Mouse (Mus musculus): ENCODE results near the gene Ube2k.
"Not testable (repeated sequence)": the region's sequence is repeated elsewhere in the genome, so short reads cannot be mapped to it uniquely, and the experiment has no call there.

Gene Ube2k

DNA sequence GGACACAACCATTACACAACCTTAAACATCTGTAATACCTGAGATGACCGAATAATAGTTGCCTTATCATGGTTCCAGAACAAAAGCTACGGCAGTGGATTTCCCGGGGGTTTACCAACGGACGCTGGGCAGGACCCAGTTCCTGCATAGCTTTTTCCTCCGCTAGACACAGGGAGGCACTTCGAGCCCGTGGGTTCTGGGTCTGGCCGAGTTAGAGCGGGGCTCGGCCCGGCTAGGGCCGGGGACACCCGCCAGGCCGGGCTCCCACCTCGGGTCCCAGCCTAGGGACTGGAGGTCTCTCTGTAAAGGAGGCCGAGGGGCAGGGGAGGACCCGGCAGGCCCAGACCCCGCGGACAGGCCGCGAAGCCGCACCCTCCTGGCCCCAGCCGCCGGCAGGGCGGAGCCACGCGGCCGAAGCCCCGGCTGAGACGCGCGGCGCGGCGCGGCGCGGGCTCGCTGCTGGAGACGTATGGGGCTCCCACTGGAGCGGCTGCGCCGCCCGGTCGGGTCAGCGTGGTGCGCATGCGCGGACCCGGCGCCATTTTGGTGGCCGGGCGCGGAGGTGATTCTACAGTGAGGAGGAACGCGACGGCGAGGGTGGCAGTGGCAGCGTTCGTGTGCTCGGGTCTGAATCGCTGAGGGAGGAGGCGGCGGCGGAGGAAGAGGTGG, at the start of gene Ube2k, which contains the start of gene Smim14:
Gene Ube2k, plus strand, starts transcription at position 483 of the 669 bp plus-strand sequence.
Gene Smim14, minus strand, starts transcription at position 434 of the 669 bp plus-strand sequence.
- peak; percentile 93 for DNase-seq

DNA sequence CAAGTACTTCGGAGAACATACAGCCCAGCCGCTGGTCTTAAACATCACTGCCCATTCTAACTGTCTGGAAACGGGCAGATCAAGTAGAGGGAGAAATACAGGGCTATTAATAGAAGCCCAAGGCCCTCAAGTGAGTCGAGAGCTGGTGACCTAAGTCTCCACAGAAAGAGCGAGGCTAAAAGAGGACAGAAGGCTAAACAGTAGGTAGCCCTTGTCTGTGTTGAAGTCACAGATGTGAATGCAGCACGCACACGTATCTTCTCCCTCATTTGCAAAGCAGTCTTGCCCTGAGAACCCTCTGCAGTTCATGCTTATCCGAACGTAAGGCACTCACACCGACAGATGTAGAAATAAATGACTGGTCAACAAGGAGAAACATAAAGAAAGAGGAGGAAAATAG, 49.7 kb upstream of the Ube2k start:
- DNase-seq: no peak

DNA sequence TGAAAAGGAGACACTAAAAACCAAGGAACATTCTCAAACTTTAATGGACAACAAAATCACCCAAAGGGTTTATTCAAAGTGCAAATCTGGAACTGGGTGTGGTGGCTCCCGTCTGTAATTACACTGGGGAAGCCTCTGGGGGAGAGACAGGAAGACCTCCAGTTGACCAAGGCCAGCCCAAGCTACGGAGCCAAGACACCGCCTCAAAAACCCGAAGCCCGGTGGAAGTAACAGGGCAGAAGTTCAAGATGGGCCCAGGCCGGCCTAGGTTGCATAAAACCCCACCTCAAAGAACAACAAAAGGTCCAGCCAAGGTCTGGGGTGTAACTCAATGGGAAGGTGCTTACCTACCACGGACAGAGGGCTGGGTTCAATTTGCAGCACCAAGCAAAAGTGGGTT, 48.3 kb upstream of the Ube2k start:
- DNase-seq: no peak

GRCm38 (mm10) chr5:65489830-65490229, 47.2 kb upstream of the Ube2k start:
- DNase-seq: no peak

DNA sequence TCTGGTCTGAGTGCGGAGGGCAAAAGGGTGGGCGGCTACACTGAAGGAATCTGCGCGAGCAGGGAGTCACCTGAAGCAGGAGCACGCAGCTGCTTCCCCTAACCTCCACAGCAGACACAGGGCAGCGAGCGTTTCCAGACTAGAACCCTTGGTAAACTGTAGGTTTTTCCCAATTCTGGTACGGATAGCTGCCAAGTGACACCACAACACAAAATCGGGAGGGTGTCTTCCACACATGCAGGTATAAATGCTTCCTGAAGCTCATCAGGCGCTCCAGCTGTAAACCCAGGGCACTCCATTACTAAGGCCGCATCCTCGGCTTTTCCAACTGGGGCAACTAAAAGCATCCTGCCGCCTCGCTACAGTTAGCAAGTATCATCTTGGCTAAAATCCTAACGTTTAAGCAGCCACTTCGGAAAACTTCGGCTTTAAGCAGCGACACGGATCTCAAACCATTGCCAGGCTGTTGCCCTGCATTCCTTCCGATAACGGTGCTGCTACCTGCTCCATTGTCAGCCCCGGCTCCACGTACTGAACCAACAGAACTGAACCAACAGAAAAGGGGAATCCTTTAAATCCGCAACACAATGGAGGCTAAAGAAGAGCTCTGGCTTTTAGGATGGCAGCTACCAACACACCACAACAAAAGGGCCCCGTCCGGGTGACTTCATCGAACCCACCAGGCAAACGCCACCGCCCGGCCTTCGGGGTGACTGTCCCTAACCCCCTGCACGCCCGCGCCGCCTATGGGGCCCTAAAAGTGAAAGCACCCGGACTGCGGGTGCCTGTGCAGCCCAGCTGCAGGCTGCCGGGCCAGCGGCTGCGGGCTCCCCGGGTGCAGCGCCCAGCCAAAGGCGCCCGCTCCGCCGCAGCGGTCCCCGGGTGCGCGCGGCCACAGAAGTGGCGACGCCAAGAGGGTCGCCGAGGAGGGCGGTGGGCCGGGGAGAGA, 45.0 kb upstream of the Ube2k start:
- peak; percentile 67 for DNase-seq

DNA sequence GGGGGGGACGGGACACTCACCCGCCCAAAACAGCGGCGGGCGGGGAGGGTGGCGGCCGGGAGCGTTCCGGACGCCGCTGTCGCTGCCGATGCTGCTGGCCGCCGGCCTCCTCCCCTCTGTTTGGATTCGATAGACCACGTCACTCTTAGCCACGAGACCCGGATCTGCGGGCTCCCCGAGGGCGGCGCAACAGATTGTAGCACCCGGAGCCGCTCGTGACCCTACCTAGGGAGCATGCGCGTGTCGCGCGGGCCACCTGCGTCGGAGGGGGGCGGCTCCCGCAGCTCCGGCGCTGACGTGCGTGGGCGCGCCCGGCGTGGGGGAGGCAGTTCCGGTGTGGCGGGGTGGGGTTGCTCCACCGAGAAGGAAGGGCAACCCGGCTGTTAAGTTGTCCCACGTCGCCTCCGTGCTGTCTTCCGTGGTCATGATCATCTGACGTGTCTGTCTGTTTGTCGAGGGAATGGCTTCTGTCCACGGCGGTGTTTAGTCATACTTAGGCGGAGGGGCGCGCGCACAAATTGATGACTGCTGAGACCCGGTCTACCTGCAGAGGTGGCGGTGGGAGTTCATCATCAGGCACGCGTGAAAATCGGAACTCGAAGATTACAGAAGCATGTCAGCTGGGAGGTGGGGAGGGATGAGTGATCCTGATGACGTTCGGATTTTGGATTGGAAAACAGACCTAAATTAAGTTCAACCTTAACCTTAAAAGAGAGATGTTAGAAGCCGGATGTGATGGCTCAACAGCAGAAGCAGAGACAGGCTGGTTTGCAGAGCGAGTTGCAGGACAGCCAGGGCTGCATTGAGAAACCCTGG, 44.1 kb upstream of the Ube2k start, which contains the start of gene Gm43552:
Gene Gm43552, minus strand, starts transcription at position 118 of the 816 bp plus-strand sequence.
- DNase-seq: peak; percentile 94

DNA sequence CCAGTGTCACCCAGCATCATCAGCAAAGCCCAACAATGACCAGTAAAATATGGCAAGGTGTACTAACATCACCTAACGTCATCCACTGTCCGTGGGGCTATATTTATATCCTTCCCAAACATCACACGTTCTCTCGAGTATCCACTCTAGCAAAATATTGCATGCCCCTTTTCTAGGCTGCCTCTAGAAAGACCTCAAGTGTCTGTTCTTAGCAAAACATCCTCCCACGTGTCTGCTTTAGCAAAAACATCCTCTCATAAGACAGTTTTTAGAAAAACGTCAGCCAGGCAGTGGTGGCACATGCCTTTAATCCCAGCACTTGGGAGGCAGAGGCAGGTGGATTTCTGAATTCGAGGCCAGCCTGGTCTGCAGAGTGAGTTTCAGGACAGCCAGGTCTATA, 36.8 kb upstream of the Ube2k start:
- DNase-seq: no peak

- DNase-seq: no peak
Observed at GRCm38 (mm10) chr5:65501407-65501806, 35.6 kb upstream of the Ube2k start.

DNA sequence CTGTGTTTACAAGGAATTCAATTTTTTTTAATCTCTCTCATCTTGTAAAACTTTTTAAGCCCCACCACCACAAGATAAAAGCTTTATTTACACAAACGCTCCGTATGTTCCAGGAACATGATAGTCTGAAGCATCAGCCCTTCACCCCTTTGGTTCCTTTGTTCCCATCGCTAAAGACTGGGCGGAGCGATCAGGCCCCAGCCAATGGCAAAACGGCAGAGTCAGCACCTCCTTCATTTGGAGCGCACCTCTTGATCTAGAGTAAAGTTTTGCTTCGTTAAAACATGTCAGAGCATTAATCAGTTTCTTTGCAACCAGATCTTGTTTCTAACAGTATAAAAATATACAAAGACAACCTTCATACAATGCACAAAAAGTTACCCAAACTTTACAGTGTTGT, 31.2 kb upstream of the Ube2k start:
- DNase-seq: no peak

GRCm38 (mm10) chr5:65508395-65508794, 28.6 kb upstream of the Ube2k start:
- DNase-seq: no peak

GRCm38 (mm10) chr5:65513506-65513905, 23.5 kb upstream of the Ube2k start:
- no peak for DNase-seq

DNA sequence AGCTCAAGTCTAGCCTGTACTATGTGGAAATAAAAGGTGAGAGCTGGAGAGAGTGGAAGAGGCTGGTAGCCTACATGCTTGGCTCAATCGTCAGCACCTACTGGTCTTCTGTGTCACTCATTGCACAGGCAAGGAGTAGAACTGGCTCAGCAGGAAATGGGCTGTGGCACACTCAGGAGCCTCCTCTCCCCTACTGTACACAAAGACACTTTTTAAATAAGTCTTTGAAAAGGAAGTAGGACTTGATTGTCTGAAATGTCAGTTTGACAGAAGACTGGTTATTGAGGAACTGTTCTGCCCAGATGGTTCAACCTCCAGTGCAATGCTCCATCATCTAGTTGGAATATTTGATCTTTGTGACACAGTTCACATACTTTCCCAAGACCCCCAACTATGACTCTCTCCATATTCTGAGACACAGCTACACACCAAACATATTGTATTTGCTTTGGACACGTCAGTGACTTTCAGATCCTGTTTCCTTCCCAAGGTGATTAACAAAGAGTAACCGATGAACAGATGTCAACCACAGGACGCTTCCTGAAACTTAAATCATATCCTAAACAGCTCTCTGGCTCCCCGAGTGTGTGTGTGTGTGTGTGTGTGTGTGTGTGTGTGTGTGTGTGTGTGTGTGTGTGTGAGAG, 22.3 kb upstream of the Ube2k start:
- DNase-seq: no peak

- DNase-seq: no peak
Observed at GRCm38 (mm10) chr5:65521803-65522202, 15.2 kb upstream of the Ube2k start.

- DNase-seq: no peak
Observed at GRCm38 (mm10) chr5:65524831-65525230, 12.2 kb upstream of the Ube2k start.

DNA sequence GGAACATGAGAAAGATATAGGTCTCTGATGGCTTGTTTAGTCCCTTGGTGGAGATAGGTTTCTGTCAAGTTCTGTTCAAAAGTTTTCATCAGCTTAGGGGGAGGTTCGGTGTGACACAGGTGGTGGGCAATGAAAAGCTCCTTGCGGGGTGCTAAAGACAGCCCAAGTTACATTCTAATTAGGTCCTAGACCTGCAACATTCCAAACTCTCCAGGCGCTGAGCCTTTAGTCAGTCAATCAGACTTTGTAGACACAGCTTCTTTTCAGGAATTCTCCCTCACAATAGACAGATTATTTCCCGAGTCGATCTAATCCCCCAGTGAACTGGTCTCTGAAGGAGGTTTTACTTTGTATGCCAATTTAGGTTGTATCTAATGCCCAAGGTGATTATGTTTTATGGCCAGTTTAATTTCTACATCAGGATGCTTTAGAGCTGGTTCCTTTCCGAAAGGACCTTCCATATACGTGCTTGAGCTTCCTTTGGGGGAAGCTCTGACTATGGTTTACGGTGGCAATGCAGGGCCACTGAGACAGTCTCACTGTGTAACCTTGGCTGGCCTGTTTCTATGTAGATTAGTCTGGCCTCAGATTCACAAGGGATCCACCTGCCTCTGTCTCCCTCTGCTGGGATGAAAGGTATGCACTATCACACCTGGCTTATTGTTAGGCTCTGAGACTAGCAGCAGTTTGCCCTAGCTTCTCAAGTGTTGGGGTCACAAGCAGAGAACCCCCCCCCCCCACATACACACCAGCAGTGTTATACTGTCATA, 11.2 kb upstream of the Ube2k start:
- no peak for DNase-seq

GRCm38 (mm10) chr5:65531283-65531682, 5.8 kb upstream of the Ube2k start:
- DNase-seq: no peak

DNA sequence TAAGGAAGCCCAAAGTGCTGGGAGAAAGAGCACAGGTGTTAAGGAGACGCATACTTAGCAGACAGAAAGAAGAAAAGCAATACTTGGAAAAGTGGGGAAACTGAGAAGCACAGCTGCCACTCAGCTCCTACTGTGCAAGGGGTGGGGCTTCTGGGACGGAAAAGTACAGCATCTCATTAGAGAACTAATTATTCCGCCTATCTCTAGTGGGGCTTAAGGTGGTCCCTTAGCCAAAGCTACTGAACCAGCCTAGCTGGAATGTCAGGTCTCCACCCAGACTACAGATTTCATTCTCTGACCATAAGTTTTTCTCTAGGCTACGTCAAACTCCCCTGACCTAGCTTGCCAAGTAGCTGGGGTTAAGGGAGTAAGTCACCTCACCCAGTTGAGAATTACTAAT, 2.5 kb upstream of the Ube2k start:
- DNase-seq: no peak

DNA sequence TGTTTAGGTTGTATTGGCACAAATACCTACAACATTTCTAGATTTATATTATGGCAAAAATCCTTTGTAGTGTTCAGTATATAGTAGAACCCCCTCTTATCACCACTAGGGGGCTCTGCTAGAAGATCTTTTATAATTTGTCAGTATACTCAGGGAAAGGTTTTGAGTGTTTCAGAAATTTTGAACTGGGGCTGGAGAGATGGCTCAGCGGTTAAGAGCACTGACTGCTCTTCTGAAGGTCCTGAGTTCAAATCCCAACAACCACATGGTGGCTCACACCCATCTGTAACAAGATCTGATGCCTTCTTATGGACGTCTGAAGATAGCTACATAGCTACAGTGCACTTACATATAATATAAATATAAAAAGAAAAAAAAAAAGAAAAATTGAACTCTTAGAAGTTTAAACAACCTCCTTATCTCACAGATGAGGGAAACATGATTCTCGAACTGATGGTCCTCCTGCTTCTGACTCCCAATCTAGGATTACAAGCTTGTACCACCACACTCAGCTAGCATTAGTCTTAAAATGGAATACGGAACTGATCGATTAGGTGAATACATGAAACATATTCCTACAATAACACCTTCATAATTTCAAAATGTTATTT, 1.5 kb upstream of the Ube2k start:
- DNase-seq: peak; percentile 52

DNA sequence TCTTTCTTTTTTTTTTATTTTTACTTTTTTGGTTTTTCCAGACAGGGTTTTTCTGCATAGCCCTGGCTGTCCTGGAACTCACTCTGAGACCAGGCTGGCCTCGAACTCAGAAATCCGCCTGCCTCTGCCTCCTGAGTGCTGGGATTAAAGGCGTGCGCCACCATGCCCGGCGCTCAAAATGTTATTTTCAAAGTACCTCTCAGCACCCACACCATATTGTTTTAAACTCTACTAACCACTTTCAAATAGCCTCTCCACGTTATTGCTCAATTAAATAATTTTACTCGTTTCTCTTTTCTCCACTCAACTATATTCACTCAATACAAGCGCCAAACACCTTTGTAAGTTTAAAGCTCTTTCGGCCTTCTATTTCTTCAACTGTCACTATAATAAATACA, 966 bp upstream of the Ube2k start:
- DNase-seq: not testable (repeated sequence)

GRCm38 (mm10) chr5:65537420-65538071, 513 bp downstream of the Ube2k start:
- no peak for DNase-seq

DNA sequence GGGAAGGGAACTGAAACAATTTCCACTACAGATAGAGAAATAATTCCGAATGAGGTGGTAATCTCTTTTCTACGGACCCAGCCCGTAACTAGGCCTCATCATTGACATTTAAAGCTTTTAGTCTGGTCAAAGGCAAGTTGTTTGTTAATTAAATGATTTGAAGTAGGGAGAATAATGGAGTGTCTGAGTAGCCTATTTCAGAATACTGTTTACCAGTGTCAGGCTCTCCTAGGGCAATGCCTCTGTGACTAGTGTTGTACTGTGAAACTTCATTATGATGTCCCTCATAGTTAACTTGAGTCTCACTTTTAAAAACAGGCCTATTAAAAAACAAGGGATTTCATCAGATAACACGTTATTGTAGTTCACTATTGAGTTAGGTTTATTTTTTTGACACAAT, 1.1 kb downstream of the Ube2k start:
- no peak for DNase-seq

Data from cerebellum, adult 8-10 months (tissue).